Mouse (Mus musculus): ENCODE results near the gene Tvp23a. TPM values are rescaled to one million over a fixed set of nuclear protein-coding genes. Genes with fewer than 3 reads are reported as not detected.

Tvp23a gene
- 10.6 and 12.1 TPM in 2 replicates for polyA plus RNA-seq (2015; fragmentation: Nextera tagmentation; extraction: Ambion mirVana)

GRCm38 (mm10) chr16:10447264-10447594 lies at the start of gene Tvp23a:
Tvp23a (minus strand) TSS chr16:10447362.
- Histone ChIP-seq H3K4me2 (peak within 1 kb of the TSS; percentile 62), H3K27ac (peak within 1 kb of the TSS; percentile 60; the same call in 1 of the 2 replicates), H3K4me1 (peaks cover 19% of the 10 kb centered on the region), H3K36me3 (no peaks in the 10 kb centered on the region), H3K4me3 (peak within 1 kb of the TSS; percentile 47), H3K9ac (peak within 1 kb of the TSS; percentile 28), H3K27me3 (no peaks in the 10 kb centered on the region), H3K9me3 (no peaks in the 10 kb centered on the region)
- 2% methylated on average over 12 of the region's 12 CpGs for WGBS
- peak; percentile 86 for ATAC-seq (ENCODE audit: insufficient number of reproducible peaks, low FRiP score, low TSS enrichment, low read depth)

GRCm38 (mm10) chr16:10495824-10496298 lies 48.7 kb upstream of the Tvp23a start:
- H3K9me3 ChIP-seq, result no peaks in the 10 kb centered on the region
- no peaks in the 10 kb centered on the region for H3K4me1 ChIP-seq
- 0 out of 2 replicates have a peak, but pooled peaks cover 3% of the 10 kb centered on the region for H3K27me3 ChIP-seq
- no peak overlapping the region for H3K4me3 ChIP-seq
- H3K27ac ChIP-seq, result no peak overlapping the region
- no peak overlapping the region for H3K4me2 ChIP-seq
- WGBS, result 65% methylated on average over 2 of the region's 2 CpGs
- H3K9ac ChIP-seq, result no peak overlapping the region
- H3K36me3 ChIP-seq, result no peaks in the 10 kb centered on the region
- ATAC-seq (ENCODE audit: insufficient number of reproducible peaks, low FRiP score, low TSS enrichment, low read depth), result no peak

DNA sequence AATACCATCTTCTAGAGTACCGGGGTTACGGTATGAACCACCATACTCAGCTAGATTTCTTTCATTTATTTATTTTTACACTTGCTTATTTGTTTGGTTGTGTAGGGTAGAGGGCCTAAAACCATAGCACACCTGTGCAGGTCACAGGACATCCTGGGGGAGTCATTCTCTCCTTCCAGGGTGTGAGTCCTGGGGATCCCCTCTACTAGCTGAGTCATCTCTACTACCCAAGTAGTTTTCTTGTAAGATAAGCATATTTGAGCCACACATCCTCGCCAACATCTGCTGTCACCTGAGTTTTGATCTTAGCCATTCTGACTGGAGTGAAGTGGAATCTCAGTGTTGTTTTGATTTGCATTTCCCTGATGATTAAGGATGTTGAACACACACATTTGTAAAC lies 45.4 kb upstream of the Tvp23a start:
- no peak for ATAC-seq (ENCODE audit: insufficient number of reproducible peaks, low FRiP score, low TSS enrichment, low read depth)
- H3K27ac ChIP-seq, result no peak overlapping the region
- H3K36me3 ChIP-seq, result no peaks in the 10 kb centered on the region
- no peak overlapping the region for H3K4me3 ChIP-seq
- H3K27me3 ChIP-seq, result peaks cover 19% of the 10 kb centered on the region
- no peaks in the 10 kb centered on the region for H3K9me3 ChIP-seq
- H3K4me2 ChIP-seq, result no peak overlapping the region
- 83% methylated on average over 3 of the region's 3 CpGs for WGBS
- peaks cover 6% of the 10 kb centered on the region for H3K4me1 ChIP-seq
- no peak overlapping the region for H3K9ac ChIP-seq

DNA sequence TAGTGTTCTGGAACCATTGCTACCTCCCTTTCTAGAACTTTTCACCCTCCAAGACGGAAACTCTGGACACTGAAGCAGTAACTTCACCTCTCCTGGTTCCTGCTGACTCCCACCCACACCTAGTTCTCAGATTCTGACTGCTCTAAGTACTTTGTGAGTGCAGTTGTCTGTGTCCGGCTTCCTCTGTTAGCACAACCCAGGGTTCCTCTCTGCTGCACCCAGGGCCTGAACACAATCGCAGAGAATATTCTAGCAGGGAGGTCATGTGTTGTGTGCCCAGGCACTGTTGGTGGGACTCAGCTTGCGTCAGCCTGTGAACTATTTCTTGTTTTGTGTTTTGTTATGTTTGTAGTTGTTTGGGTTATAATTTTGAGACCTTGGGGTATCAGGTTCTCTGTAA lies 44.6 kb upstream of the Tvp23a start:
- Histone ChIP-seq H3K9me3 (no peaks in the 10 kb centered on the region), H3K27ac (no peak overlapping the region), H3K4me1 (peaks cover 6% of the 10 kb centered on the region), H3K4me3 (no peak overlapping the region), H3K9ac (no peak overlapping the region), H3K4me2 (no peak overlapping the region), H3K36me3 (no peaks in the 10 kb centered on the region), H3K27me3 (peaks cover 19% of the 10 kb centered on the region)
- ATAC-seq (ENCODE audit: insufficient number of reproducible peaks, low FRiP score, low TSS enrichment, low read depth), result no peak
- WGBS, result 84% methylated on average over 4 of the region's 4 CpGs

DNA sequence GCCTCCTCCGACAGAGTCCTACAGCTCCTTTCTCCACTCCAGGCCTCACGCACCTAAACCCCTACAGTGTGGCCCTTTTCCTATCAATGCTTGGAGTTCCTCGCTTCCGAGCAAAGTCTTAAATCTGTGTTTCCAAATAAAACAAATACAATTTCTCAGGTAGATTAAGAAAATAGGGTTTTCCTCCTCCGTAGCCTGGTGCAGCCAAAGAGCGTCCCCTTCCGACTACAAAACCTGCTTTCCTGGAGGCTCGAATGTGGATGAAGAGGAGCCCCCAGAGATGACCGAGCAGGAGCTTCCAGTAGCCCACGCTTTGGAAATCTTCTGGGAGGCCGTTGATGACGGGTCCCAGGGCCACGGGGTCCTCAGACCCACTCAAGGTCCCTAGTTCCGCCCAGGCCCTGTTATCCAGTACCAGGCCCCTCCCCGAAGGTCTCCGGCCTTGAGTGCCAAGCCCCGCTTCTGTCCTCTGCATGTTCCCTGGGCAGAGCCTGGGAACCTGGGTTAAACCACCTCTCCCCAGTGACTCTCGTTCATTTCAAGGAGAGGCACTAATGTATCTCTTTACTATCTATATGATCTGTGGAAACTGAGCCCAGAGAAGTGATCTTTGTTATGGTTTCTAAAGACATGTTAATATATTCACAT lies 43.5 kb upstream of the Tvp23a start:
- ATAC-seq (ENCODE audit: insufficient number of reproducible peaks, low FRiP score, low TSS enrichment, low read depth), result no peak
- peaks cover 6% of the 10 kb centered on the region for H3K4me1 ChIP-seq
- no peak overlapping the region for H3K27ac ChIP-seq
- no peak overlapping the region for H3K9ac ChIP-seq
- H3K9me3 ChIP-seq, result no peaks in the 10 kb centered on the region
- H3K4me3 ChIP-seq, result no peak overlapping the region
- peaks cover 19% of the 10 kb centered on the region for H3K27me3 ChIP-seq
- no peak overlapping the region for H3K4me2 ChIP-seq
- 80% methylated on average over 18 of the region's 18 CpGs for WGBS
- H3K36me3 ChIP-seq, result no peaks in the 10 kb centered on the region

DNA sequence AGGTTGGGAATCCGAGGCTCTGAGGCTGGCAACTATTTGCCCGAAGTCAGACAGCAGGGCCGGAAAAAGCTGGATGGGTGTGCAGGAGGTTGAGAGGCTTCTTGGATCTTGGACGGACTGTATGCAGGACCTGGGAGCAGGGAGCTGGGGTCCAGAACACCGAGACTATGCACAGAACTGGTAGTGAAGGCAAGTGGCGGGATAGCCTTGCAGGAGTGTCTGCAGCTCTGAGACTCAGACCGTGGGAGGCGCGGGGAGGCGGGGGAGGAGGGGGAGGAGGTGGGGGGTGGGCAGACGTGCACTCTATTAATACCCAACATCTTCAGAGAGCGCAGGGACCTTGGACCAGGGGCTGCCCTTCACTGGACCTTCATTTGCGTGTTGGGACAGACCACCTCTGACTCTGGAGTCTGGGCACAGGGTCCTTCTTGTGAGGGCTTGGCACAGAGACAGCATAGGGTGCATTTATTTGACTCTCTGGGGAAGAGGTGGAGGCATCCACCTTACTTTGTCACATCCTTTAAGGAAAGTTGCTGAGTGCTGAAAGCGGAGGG lies 42.8 kb upstream of the Tvp23a start:
- Histone ChIP-seq H3K4me3 (peak overlapping the region; percentile 14), H3K9ac (no peak overlapping the region; the same call in 1 of the 2 replicates), H3K9me3 (no peaks in the 10 kb centered on the region), H3K27me3 (peaks cover 19% of the 10 kb centered on the region), H3K4me1 (peaks cover 6% of the 10 kb centered on the region), H3K4me2 (peak overlapping the region; percentile 37), H3K27ac (no peak overlapping the region), H3K36me3 (no peaks in the 10 kb centered on the region)
- no peak for ATAC-seq (ENCODE audit: insufficient number of reproducible peaks, low FRiP score, low TSS enrichment, low read depth)
- WGBS, result 19% methylated on average over 13 of the region's 14 CpGs

- H3K4me2 ChIP-seq, result peak overlapping the region; percentile 37
- H3K27me3 ChIP-seq, result peaks cover 19% of the 10 kb centered on the region
- WGBS, result 7% methylated on average over 9 of the region's 9 CpGs
- H3K9ac ChIP-seq, result no peak overlapping the region; the same call in 1 of the 2 replicates
- no peak for ATAC-seq (ENCODE audit: insufficient number of reproducible peaks, low FRiP score, low TSS enrichment, low read depth)
- no peaks in the 10 kb centered on the region for H3K9me3 ChIP-seq
- peak overlapping the region; percentile 14 for H3K4me3 ChIP-seq
- H3K4me1 ChIP-seq, result peaks cover 6% of the 10 kb centered on the region
- no peaks in the 10 kb centered on the region for H3K36me3 ChIP-seq
- H3K27ac ChIP-seq, result no peak overlapping the region
Observed at GRCm38 (mm10) chr16:10489483-10489882, 42.3 kb upstream of the Tvp23a start.

- H3K27me3 ChIP-seq, result peaks cover 19% of the 10 kb centered on the region
- H3K4me3 ChIP-seq, result no peak overlapping the region
- WGBS, result 77% methylated on average over 7 of the region's 7 CpGs
- no peak overlapping the region for H3K4me2 ChIP-seq
- no peaks in the 10 kb centered on the region for H3K9me3 ChIP-seq
- H3K4me1 ChIP-seq, result peaks cover 6% of the 10 kb centered on the region
- ATAC-seq (ENCODE audit: insufficient number of reproducible peaks, low FRiP score, low TSS enrichment, low read depth), result no peak
- H3K36me3 ChIP-seq, result no peaks in the 10 kb centered on the region
- H3K9ac ChIP-seq, result no peak overlapping the region
- H3K27ac ChIP-seq, result no peak overlapping the region
Observed at GRCm38 (mm10) chr16:10488769-10489481, 41.8 kb upstream of the Tvp23a start.

GRCm38 (mm10) chr16:10487895-10488493 lies 40.8 kb upstream of the Tvp23a start:
- Histone ChIP-seq H3K27me3 (peaks cover 19% of the 10 kb centered on the region), H3K4me2 (no peak overlapping the region), H3K4me3 (no peak overlapping the region), H3K9me3 (no peaks in the 10 kb centered on the region), H3K4me1 (peaks cover 6% of the 10 kb centered on the region), H3K27ac (no peak overlapping the region), H3K36me3 (no peaks in the 10 kb centered on the region), H3K9ac (no peak overlapping the region)
- no peak for ATAC-seq (ENCODE audit: insufficient number of reproducible peaks, low FRiP score, low TSS enrichment, low read depth)
- 85% methylated on average over 8 of the region's 8 CpGs for WGBS

GRCm38 (mm10) chr16:10486993-10487392 lies 39.8 kb upstream of the Tvp23a start:
- H3K4me2 ChIP-seq, result no peak overlapping the region
- H3K36me3 ChIP-seq, result no peaks in the 10 kb centered on the region
- H3K27ac ChIP-seq, result no peak overlapping the region
- H3K27me3 ChIP-seq, result peaks cover 19% of the 10 kb centered on the region
- peaks cover 6% of the 10 kb centered on the region for H3K4me1 ChIP-seq
- no peak overlapping the region for H3K9ac ChIP-seq
- no peak for ATAC-seq (ENCODE audit: insufficient number of reproducible peaks, low FRiP score, low TSS enrichment, low read depth)
- H3K4me3 ChIP-seq, result no peak overlapping the region
- no peaks in the 10 kb centered on the region for H3K9me3 ChIP-seq
- WGBS, result 48% methylated on average over 3 of the region's 3 CpGs

DNA sequence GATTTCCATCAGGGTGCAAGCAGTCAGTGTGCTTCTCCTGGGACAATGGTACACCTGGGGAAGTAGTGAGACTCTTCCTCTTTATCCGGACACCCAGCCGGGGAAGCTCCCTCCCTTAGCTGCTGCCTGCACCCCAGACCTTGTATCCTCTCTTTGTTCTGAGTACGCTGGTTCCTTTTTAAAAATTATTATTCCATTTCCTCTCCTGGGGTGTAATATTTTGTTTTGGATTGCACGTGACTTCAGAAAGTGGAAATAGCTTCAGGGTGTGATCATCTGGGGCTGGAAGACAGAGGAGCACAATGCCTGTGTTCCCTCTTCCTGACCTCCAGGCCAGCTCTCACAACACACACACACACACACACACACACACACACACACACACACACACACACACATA lies 35.2 kb upstream of the Tvp23a start:
- no peaks in the 10 kb centered on the region for H3K27me3 ChIP-seq
- no peaks in the 10 kb centered on the region for H3K4me1 ChIP-seq
- H3K9me3 ChIP-seq, result no peaks in the 10 kb centered on the region
- no peak overlapping the region for H3K4me2 ChIP-seq
- H3K9ac ChIP-seq, result no peak overlapping the region
- H3K36me3 ChIP-seq, result no peaks in the 10 kb centered on the region
- H3K27ac ChIP-seq, result no peak overlapping the region
- H3K4me3 ChIP-seq, result no peak overlapping the region
- WGBS, result 59% methylated on average over 4 of the region's 4 CpGs
- no peak for ATAC-seq (ENCODE audit: insufficient number of reproducible peaks, low FRiP score, low TSS enrichment, low read depth)

- Histone ChIP-seq H3K9me3 (no peaks in the 10 kb centered on the region), H3K27ac (no peak within 1 kb of the TSS), H3K4me1 (no peaks in the 10 kb centered on the region), H3K4me3 (no peak within 1 kb of the TSS), H3K4me2 (no peak within 1 kb of the TSS), H3K27me3 (no peaks in the 10 kb centered on the region), H3K36me3 (no peaks in the 10 kb centered on the region), H3K9ac (no peak within 1 kb of the TSS)
- 77% methylated on average over 5 of the region's 5 CpGs for WGBS
- no peak for ATAC-seq (ENCODE audit: insufficient number of reproducible peaks, low FRiP score, low TSS enrichment, low read depth)
Observed at GRCm38 (mm10) chr16:10479857-10480256, 32.7 kb upstream of the Tvp23a start, which contains the start of gene Ciita. Ciita (plus strand) TSS chr16:10480059.

All from limb, embryonic 15.5 days (tissue).